Mouse (Mus musculus) ES-Bruce4 (cell line): Measurements from ENCODE around the gene Psmd5.

Source experiments
- CTCF ChIP-seq: IDR thresholded peaks from one replicate; pipeline ENCODE4 v1.8.1; 2011; ENCODE audit warnings: low read depth, low read length
- POLR2A ChIP-seq: IDR thresholded peaks from one replicate; pipeline ENCODE4 v1.8.1; 2011; ENCODE audit warnings: low read length; ENCODE audit not compliant: insufficient read depth

DNA sequence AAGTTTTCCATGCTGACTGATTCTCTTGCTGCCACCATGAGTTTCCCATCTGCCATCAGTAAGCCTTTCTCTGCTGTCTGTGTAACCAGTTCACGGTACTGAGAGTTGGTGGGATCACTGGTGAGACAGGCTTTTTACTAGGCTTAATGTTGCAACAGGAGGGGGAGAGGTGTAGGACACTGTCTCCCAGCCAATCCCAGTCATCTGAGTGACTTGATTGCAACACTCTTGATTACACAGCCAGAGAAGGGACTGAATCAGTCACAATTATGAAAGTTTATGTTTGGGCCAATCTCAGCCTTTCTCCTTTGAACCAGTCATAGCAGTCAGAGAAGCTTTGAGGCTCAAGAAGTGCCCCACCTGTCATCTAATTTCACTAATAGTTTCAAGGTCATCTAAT is 46.7 kb downstream of the Psmd5 start:
- no peak for TF ChIP-seq POLR2A
- no peak for TF ChIP-seq CTCF
